Mouse (Mus musculus) embryonic facial prominence, embryonic 15.5 days (tissue): ENCODE measurements around the gene 1300017J02Rik. TPM values are rescaled to one million over a fixed set of nuclear protein-coding genes. Genes with fewer than 3 reads are reported as not detected.

Experiments used
- ATAC-seq: fragments of 200-750 bp; cut with Nextera tagmentation; 2 replicates; pipeline ENCODE4 v1.8.0; 2017; ENCODE audit warnings: low read depth, moderate TSS enrichment; ENCODE audit not compliant: insufficient number of reproducible peaks, low FRiP score, low TSS enrichment
- H3K27ac ChIP-seq: fragments of 300-500 bp; sonication (generic); replicated peaks from 2 replicates; pipeline ENCODE4 v1.5.1; 2015; ENCODE audit warnings: mild to moderate bottlenecking, inconsistent platforms
- H3K27me3 ChIP-seq: fragments of 300-500 bp; sonication (generic); 2 replicates; pipeline ENCODE4 v1.6.1; 2015; ENCODE audit warnings: inconsistent platforms
- H3K36me3 ChIP-seq: fragments of 300-500 bp; sonication (generic); 2 replicates; pipeline ENCODE4 v1.6.1; 2015; ENCODE audit warnings: mild to moderate bottlenecking, inconsistent platforms
- H3K4me1 ChIP-seq: fragments of 300-500 bp; sonication (generic); 2 replicates; pipeline ENCODE4 v1.6.1; 2015; ENCODE audit warnings: inconsistent platforms
- H3K4me2 ChIP-seq: fragments of 300-500 bp; sonication (generic); replicated peaks from 2 replicates; pipeline ENCODE4 v1.6.1; 2015; ENCODE audit warnings: mild to moderate bottlenecking, inconsistent platforms
- H3K4me3 ChIP-seq: fragments of 300-500 bp; sonication (generic); replicated peaks from 2 replicates; pipeline ENCODE4 v1.5.1; 2015; ENCODE audit warnings: mild to moderate bottlenecking, inconsistent platforms
- H3K9ac ChIP-seq: fragments of 300-500 bp; sonication (generic); 2 replicates; pipeline ENCODE4 v1.6.1; 2015; ENCODE audit warnings: inconsistent platforms
- H3K9me3 ChIP-seq: fragments of 300-500 bp; sonication (generic); replicated peaks from 2 replicates; pipeline ENCODE4 v1.6.1; 2016; ENCODE audit warnings: inconsistent platforms
- WGBS: fragments of 180-500 bp; shearing (Covaris S2); methylation state at CpG from one replicate; pipeline ENCODE4 v1.1.7; 2015; 5-methylcytosine and 5-hydroxymethylcytosine counted together
- polyA plus RNA-seq: library from polyadenylated mRNA; unstranded; fragments of >200 nt; fragmentation: Nextera tagmentation; extraction: Ambion mirVana; gene quantifications from 2 replicates; pipeline ENCODE4 v1.2.1, GENCODE M21; 2015

Gene 1300017J02Rik
- polyA plus RNA-seq, 1 experiment from 2014 or later, result 2.4 TPM

DNA sequence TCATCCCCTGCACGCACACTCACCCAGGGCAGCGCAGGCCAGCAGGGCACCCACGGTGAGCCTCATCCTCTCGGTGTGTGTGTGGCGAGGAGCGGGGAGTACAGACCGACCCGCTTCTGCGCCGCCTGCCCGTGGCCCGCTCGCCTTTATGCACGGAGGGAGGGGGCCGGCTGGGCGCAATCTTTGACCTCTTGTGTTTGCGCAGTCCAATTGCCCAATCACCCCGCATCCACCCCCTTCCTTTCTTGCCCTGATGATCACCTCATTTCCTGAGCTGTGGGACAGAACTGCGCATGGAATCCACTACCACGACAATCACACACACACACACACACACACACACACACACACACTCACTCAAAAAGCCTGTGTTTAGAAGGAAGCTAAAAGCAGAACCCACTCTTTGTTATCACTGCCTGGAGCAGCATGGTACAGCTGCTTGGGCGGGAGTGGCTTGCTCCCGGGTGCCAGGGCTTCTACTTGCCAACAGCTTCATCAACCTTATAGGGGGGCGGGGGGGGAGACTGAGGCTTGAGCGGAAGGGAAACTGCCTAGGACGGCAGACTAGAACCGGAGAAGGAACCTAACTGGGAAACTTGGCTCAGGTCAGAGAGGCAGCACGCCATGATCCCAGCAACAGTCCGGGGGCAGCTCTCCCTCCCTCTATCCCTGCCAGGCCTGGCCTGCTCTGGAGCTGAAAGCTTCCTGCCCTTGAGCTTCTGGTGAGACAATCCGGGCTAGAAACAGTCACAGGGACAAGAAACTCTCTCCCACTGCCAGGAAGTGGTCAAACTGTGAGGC lies 74.5 kb downstream of the 1300017J02Rik start, which contains the start of the genes Gm20425 and Trf:
Gene Gm20425 (minus strand): TSS at position 157 of the 801 bp plus-strand sequence.
Gene Trf (minus strand): TSS at position 294 of the 801 bp plus-strand sequence.
- no peak for ATAC-seq
- Histone ChIP-seq H3K4me3 (no peak within 1 kb of the TSS; the same call in 1 of the 2 replicates), H3K27me3 (no peaks in the 10 kb centered on the region), H3K4me2 (peak within 1 kb of the TSS; percentile 34), H3K36me3 (no peaks in the 10 kb centered on the region), H3K9ac (no peak within 1 kb of the TSS), H3K4me1 (peaks cover 16% of the 10 kb centered on the region; the same call in 1 of the 2 replicates), H3K9me3 (no peaks in the 10 kb centered on the region), H3K27ac (peak within 1 kb of the TSS; percentile 28; the same call in 1 of the 2 replicates)
- 49% methylated on average over 29 of the region's 29 CpGs for WGBS

DNA sequence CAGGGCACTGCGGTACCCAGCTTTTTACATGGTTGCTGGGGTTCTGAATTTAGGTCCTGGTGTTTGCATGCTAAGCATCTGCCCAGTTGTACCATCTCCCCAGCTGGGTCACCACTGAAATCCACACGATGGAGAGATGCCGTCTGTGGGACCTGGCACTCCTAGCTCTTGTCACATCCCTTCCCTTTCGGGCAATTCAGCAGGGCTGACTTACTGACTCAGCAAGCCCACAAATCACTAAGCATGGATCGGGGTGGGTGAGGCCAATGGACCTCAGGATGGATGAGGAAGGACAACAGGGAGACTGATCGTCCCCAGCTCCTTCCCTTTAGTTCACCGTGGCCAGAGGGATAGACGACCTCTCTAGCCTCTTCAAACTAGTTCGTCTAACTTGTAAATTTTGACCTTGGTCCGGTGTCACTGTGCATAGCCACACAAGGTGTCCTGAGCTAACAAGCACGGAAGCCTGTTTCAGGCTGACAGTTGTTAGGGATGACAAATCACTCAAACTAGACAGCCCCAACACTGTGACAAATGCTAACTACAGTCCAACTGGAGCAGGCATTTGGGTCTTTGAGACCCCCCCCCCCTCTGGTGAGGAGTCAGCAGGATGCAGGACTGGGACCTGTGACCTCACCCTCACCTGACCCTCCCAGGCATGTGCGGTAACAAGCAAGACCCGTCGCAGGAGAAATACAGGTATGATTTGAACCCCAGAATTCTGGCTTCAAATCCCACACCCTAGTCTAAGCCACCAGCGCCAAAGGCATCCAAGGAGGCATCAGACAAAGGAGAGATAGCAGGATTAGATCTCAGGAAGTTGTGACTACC lies 75.6 kb downstream of the 1300017J02Rik start:
- Histone ChIP-seq H3K36me3 (no peaks in the 10 kb centered on the region), H3K27me3 (no peaks in the 10 kb centered on the region), H3K9me3 (no peaks in the 10 kb centered on the region), H3K27ac (no peak overlapping the region), H3K9ac (no peak overlapping the region), H3K4me2 (no peak overlapping the region), H3K4me1 (peaks cover 10% of the 10 kb centered on the region; the same call in 1 of the 2 replicates), H3K4me3 (no peak overlapping the region)
- WGBS, result 87% methylated on average over 15 of the region's 15 CpGs
- ATAC-seq, result no peak

DNA sequence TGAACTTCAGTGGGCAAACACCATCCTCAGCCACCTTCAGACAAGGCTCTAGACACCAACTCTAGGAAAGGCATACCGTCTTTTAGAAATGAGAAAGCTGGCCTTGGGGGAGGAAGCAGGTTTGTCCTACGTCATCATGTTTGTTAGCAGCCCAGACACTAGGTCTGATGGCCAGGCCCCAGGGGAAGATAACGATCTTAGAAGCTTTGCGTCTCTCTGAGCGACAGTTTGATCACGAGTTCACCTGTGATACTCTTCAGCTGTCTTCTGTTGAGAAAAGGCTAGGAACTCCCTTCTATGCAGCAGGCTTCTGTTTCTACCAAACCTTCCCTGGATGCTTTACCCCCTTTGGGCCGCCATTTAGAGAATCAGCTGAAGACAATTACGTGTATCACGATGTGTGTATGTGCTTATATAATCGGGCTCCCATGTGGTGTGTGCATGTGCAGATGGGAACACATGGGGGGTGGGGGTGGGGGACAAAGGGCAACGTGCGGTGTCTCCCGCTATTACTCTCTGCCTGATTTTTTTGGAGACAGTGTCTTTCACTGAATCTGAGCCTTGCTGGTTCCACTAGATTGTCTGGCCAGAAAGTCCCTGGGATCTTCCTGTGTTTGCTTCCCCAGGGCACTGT lies 76.4 kb downstream of the 1300017J02Rik start:
- Histone ChIP-seq H3K27ac (no peak overlapping the region), H3K9me3 (no peaks in the 10 kb centered on the region), H3K4me2 (no peak overlapping the region), H3K4me3 (no peak overlapping the region), H3K27me3 (no peaks in the 10 kb centered on the region), H3K36me3 (no peaks in the 10 kb centered on the region), H3K9ac (no peak overlapping the region), H3K4me1 (peaks cover 9% of the 10 kb centered on the region; the same call in 1 of the 2 replicates)
- ATAC-seq, result no peak
- 57% methylated on average over 13 of the region's 13 CpGs for WGBS

DNA sequence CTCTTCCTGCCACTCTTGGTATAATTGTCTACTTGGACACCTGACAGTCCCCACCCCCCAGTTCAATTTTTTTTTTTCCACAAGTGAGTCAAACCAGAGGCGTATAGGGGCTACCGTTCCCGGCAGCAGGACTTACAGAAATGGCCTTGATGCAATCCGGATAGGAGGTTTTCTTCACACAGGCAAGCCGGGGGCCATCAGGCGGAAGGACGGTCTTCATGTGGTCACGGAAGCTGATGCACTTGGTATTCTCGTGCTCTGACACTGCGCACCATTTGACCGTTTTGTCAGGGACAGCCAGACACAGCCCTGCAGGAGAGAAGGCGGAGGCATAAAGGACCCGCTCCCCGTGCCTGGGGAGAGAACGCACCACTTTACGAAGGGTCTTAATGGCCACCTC lies 77.1 kb downstream of the 1300017J02Rik start:
- ATAC-seq, result no peak
- no peaks in the 10 kb centered on the region for H3K36me3 ChIP-seq
- H3K27ac ChIP-seq, result no peak overlapping the region
- no peaks in the 10 kb centered on the region for H3K9me3 ChIP-seq
- H3K9ac ChIP-seq, result no peak overlapping the region
- H3K4me3 ChIP-seq, result no peak overlapping the region
- H3K27me3 ChIP-seq, result no peaks in the 10 kb centered on the region
- H3K4me1 ChIP-seq, result peaks cover 9% of the 10 kb centered on the region; the same call in 1 of the 2 replicates
- H3K4me2 ChIP-seq, result no peak overlapping the region
- WGBS, result 92% methylated on average over 16 of the region's 16 CpGs

DNA sequence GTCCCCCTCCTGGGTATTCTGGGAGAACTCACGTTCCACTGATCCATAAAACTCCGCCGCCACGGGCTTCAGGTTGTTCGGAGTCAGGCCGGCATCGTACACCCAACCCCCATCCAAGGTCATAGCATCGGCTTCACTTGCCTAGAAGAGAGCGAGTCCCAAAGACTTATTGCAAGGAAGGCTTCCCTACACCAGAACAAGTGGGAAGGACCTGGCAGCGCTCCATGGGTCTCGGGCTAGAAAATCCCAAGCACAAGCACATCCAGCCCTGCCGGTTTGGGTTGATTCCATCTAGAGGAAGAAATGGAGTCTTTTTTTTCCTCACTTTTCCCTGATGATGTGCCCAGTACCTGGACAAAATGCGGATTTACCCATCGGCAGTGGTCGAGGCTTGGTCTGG lies 78.1 kb downstream of the 1300017J02Rik start:
- ATAC-seq, result no peak
- WGBS, result 84% methylated on average over 15 of the region's 15 CpGs
- H3K27ac ChIP-seq, result no peak overlapping the region
- H3K27me3 ChIP-seq, result no peaks in the 10 kb centered on the region
- H3K9me3 ChIP-seq, result no peaks in the 10 kb centered on the region
- H3K4me2 ChIP-seq, result no peak overlapping the region
- H3K4me3 ChIP-seq, result no peak overlapping the region
- peaks cover 9% of the 10 kb centered on the region; the same call in 1 of the 2 replicates for H3K4me1 ChIP-seq
- H3K36me3 ChIP-seq, result no peaks in the 10 kb centered on the region
- no peak overlapping the region for H3K9ac ChIP-seq

DNA sequence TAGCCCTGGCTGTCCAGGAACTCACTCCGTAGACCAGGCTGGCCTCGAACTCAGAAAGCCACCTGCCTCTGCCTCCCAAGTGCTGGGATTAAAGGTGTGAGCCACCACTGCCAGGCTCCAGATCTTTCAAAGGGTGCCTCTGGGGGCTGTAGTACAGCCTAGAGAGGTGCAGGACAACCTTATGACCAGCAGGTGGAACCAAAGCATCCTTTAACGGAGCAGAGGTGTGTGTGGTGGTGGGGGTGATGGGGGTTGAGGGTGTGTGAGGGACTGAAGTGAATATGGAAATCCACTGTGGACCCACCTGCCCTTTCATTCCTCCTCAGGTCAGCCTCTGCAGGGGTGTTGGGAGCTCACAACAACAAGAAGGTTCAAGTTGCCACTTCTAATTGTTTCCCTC lies 79.4 kb downstream of the 1300017J02Rik start:
- Histone ChIP-seq H3K36me3 (no peaks in the 10 kb centered on the region), H3K4me1 (peaks cover 7% of the 10 kb centered on the region; the same call in 1 of the 2 replicates), H3K9ac (no peak overlapping the region), H3K4me2 (no peak overlapping the region), H3K4me3 (no peak overlapping the region), H3K27me3 (no peaks in the 10 kb centered on the region), H3K9me3 (no peaks in the 10 kb centered on the region), H3K27ac (no peak overlapping the region)
- WGBS, result 67% methylated on average over 3 of the region's 3 CpGs
- ATAC-seq, result 0 out of 2 replicates have a peak, but pooled peaks have one; percentile 46

DNA sequence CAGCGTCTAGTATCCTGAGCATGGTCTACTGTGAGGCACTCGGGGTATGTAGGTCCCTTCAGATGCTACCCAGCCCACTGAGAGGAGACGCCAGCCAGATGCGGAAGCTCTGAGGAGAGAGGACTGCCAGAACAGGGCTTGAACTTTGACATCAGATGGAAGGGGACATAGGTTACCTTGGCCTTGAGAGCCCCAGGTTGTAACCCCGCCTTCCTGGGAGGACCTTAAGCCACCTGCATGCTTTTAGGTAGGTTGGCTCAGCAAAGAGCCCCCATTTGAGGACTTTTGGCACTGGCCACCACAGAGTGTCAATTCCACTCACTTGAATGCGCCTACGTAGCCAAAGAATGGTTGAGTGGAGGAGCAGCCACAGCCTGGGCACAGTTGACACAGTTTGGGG lies 80.2 kb downstream of the 1300017J02Rik start:
- H3K4me2 ChIP-seq, result no peak overlapping the region
- no peak overlapping the region for H3K27ac ChIP-seq
- H3K36me3 ChIP-seq, result no peaks in the 10 kb centered on the region
- no peak overlapping the region for H3K4me3 ChIP-seq
- 93% methylated on average over 7 of the region's 7 CpGs for WGBS
- no peaks in the 10 kb centered on the region for H3K27me3 ChIP-seq
- ATAC-seq, result no peak
- H3K9me3 ChIP-seq, result no peaks in the 10 kb centered on the region
- no peaks in the 10 kb centered on the region for H3K4me1 ChIP-seq
- no peak overlapping the region for H3K9ac ChIP-seq

DNA sequence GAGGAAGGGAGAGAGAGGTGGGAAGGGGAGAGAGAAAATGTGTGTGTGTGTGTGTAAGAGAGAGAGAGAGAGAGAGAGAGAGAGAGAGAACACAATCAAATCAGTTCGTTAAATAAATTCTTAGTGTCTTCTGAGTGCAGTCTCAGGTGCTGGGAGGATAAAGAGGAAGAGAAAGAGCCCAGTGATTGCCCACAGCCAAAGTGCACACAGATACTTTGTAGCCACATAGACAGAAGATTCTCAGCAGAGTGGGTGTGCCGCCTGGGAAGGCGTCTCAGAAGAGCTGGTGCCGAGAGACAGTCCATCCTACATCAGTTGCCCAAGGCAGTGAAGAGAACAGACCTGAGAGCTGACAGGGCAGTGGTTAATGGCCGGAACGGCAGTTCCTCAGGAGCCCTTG lies 90.6 kb downstream of the 1300017J02Rik start:
- H3K9me3 ChIP-seq, result no peaks in the 10 kb centered on the region
- no peaks in the 10 kb centered on the region for H3K36me3 ChIP-seq
- 73% methylated on average over 6 of the region's 6 CpGs for WGBS
- H3K4me2 ChIP-seq, result no peak overlapping the region
- H3K4me1 ChIP-seq, result no peaks in the 10 kb centered on the region
- no peaks in the 10 kb centered on the region for H3K27me3 ChIP-seq
- no peak overlapping the region for H3K9ac ChIP-seq
- ATAC-seq, result no peak
- H3K27ac ChIP-seq, result no peak overlapping the region
- no peak overlapping the region for H3K4me3 ChIP-seq

DNA sequence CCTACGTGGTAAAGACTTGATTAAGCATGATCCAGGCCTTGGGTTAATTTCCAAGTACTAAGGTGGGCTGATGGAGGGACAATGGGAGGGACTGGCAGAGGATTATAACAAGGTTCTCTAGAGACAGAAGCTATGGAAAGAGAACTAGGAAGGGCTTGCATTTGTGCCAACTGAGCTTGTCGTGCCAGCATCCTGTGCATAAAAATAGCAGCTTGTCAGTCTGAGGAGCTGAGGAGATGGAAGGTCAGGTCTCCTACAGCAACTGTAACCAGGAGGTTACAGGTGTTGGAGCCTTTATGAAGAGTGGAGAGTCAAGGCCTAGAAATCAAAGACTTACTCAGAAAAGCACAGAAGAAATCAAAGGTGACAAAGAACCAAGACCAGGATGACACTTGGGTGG lies 91.3 kb downstream of the 1300017J02Rik start:
- H3K4me1 ChIP-seq, result no peaks in the 10 kb centered on the region
- H3K4me3 ChIP-seq, result no peak overlapping the region
- no peaks in the 10 kb centered on the region for H3K9me3 ChIP-seq
- H3K36me3 ChIP-seq, result no peaks in the 10 kb centered on the region
- H3K4me2 ChIP-seq, result no peak overlapping the region
- H3K27ac ChIP-seq, result no peak overlapping the region
- no peaks in the 10 kb centered on the region for H3K27me3 ChIP-seq
- WGBS, result 62% methylated on average over 2 of the region's 2 CpGs
- H3K9ac ChIP-seq, result no peak overlapping the region
- no peak for ATAC-seq

DNA sequence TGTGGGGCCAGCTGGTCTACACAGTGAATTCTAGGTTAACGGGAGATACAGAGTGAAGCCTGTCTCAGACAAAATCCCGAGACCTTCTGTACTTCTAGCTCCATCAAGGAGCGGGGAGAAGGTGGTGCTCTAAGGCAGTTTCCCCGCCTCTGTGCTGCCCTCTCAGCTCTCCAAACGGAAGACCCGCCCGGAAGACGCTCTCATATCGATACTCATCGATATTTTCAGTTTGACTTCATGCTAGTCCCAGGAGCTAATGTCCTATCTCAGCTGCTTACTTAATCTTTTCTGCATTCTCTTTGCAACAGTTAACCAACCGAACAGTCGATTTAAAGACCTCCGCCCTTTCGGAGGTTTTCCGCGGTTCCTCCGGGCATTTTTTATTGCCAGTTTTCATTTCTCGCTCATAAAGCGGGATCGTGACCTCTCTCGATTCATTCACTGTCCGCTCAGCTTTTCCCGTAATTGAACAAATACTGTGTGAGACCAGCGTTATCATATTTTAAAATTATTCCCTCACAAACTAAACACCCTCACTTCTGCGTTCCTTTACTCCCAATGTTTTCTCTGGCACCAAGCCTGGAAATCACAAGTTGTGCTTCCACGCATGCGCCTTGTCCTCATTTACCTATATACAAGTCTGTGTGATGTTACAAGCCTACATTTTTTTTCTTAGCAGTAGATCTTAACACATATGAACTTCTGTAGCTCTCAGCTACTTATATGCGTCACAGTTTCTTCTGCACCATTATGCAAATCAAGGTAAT lies 92.0 kb downstream of the 1300017J02Rik start:
- H3K4me2 ChIP-seq, result peak overlapping the region; percentile 8; the same call in 1 of the 2 replicates

More for the DNA sequence above, 92.0 kb downstream of the 1300017J02Rik start:
- 73% methylated on average over 28 of the region's 28 CpGs for WGBS
- Histone ChIP-seq H3K27ac (no peak overlapping the region), H3K27me3 (no peaks in the 10 kb centered on the region), H3K9ac (no peak overlapping the region), H3K4me1 (peaks cover 4% of the 10 kb centered on the region; the same call in 1 of the 2 replicates), H3K9me3 (no peaks in the 10 kb centered on the region), H3K4me3 (peak overlapping the region; percentile 5), H3K36me3 (no peaks in the 10 kb centered on the region)
- ATAC-seq, result no peak
